8 mouse cellular contexts compared by ENCODE assay signal in the genomic region with DNA sequence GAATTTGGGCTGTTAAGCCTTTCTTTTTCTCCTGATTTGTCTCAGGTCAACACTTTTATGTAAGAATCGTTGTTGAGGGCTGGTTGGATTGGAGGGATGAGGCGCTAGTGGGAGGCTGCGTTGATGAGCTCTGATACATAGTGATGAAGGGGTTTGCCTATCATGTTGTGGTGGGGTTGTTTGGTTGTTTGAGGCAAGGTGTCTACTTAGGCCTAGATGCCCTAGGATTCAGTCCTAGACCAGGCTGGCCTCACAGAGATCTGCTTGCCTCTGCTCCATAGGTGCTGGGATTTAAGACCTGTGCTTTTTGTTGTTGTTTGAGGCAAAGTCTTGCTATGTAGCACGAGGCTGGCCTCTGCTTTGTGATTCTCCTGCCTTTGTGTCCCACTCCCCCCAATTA. TPM values are rescaled to one million over a fixed set of nuclear protein-coding genes. Genes with fewer than 3 reads are reported as not detected.
DNase-seq lines count a peak whose midpoint lies in the region; ATAC-seq and TF ChIP-seq lines count a peak whose summit lies in the region.

No protein-coding gene starts in this region.

- peak overlapping the region; percentile 88; the same call in 1 of the 2 replicates for H3K4me3 ChIP-seq in kidney, embryonic 16.5 days (ENCODE audit: low read length)
- no peak overlapping the region for H3K4me3 ChIP-seq in hindbrain, embryonic 16.5 days (ENCODE audit: low read length)
- peak overlapping the region; percentile 79; the same call in 1 of the 2 replicates for H3K4me3 ChIP-seq in midbrain, postnatal 0 days (ENCODE audit: low read depth, low read length)

- ATAC-seq in kidney, embryonic 16.5 days (ENCODE audit: low FRiP score, low TSS enrichment), result no peak
- no peak for ATAC-seq in hindbrain, embryonic 16.5 days
- no peak for ATAC-seq in midbrain, postnatal 0 days (ENCODE audit: low FRiP score)
- no peak for ATAC-seq in cerebellum, adult (ENCODE audit: insufficient number of reproducible peaks, low FRiP score, low TSS enrichment)

- H3K9me3 ChIP-seq in kidney, embryonic 16.5 days (ENCODE audit: low read length), result no peaks in the 10 kb centered on the region
- H3K9me3 ChIP-seq in hindbrain, embryonic 16.5 days (ENCODE audit: control insufficient read depth, low read length), result no peaks in the 10 kb centered on the region
- H3K9me3 ChIP-seq in midbrain, postnatal 0 days (ENCODE audit: low read length), result no peaks in the 10 kb centered on the region

- peak overlapping the region; percentile 96; the same call in 1 of the 2 replicates for H3K9ac ChIP-seq in kidney, embryonic 16.5 days (replicated peaks; ENCODE audit: low read length)
- no peak overlapping the region for H3K9ac ChIP-seq in hindbrain, embryonic 16.5 days (ENCODE audit: low read depth, low read length)
- H3K9ac ChIP-seq in midbrain, postnatal 0 days (replicated peaks; ENCODE audit: low read length, poor library complexity, severe bottlenecking), result no peak overlapping the region

- no peak for TF ChIP-seq CTCF in midbrain, postnatal 0 days (IDR thresholded peaks at IDR 0.05)

- H3K27me3 ChIP-seq in kidney, embryonic 16.5 days (ENCODE audit: insufficient read depth, low read length), result no peaks in the 10 kb centered on the region
- no peaks in the 10 kb centered on the region for H3K27me3 ChIP-seq in hindbrain, embryonic 16.5 days (replicated peaks; ENCODE audit: control insufficient read depth, insufficient read depth, low read length)
- no peaks in the 10 kb centered on the region for H3K27me3 ChIP-seq in midbrain, postnatal 0 days (ENCODE audit: insufficient read depth, low read length)

- H3K36me3 ChIP-seq in kidney, embryonic 16.5 days (ENCODE audit: insufficient read depth, low read length), result peaks cover 8% of the 10 kb centered on the region; the same call in 1 of the 2 replicates
- no peaks in the 10 kb centered on the region for H3K36me3 ChIP-seq in hindbrain, embryonic 16.5 days (ENCODE audit: control insufficient read depth, insufficient read depth, low read length)
- H3K36me3 ChIP-seq in midbrain, postnatal 0 days (ENCODE audit: insufficient read depth, low read length), result no peaks in the 10 kb centered on the region

- WGBS in kidney, embryonic 16.5 days, result 84% methylated on average over 4 of the region's 4 CpGs
- 70% methylated on average over 4 of the region's 4 CpGs for WGBS in hindbrain, embryonic 16.5 days
- 78% methylated on average over 4 of the region's 4 CpGs for WGBS in midbrain, postnatal 0 days

- H3K27ac ChIP-seq in kidney, embryonic 16.5 days (ENCODE audit: low read length), result no peak overlapping the region
- no peak overlapping the region for H3K27ac ChIP-seq in hindbrain, embryonic 16.5 days (ENCODE audit: low read depth, low read length)
- H3K27ac ChIP-seq in midbrain, postnatal 0 days (ENCODE audit: low read depth, low read length), result no peak overlapping the region

- H3K4me2 ChIP-seq in kidney, embryonic 16.5 days (replicated peaks; ENCODE audit: low read depth, low read length), result peak overlapping the region; percentile 93
- peak overlapping the region; percentile 83 for H3K4me2 ChIP-seq in hindbrain, embryonic 16.5 days (ENCODE audit: low read length)
- peak overlapping the region; percentile 95 for H3K4me2 ChIP-seq in midbrain, postnatal 0 days (ENCODE audit: low read depth, low read length, poor library complexity, severe bottlenecking)

- peaks cover 16% of the 10 kb centered on the region; the same call in 1 of the 2 replicates for H3K4me1 ChIP-seq in kidney, embryonic 16.5 days (ENCODE audit: insufficient read depth, low read length)
- H3K4me1 ChIP-seq in hindbrain, embryonic 16.5 days (ENCODE audit: control insufficient read depth, insufficient read depth, low read depth, low read length), result peaks cover 5% of the 10 kb centered on the region; the same call in 1 of the 2 replicates
- H3K4me1 ChIP-seq in midbrain, postnatal 0 days (ENCODE audit: insufficient read depth, low read length), result no peaks in the 10 kb centered on the region

- no peak for DNase-seq in kidney, adult 18-20 months
- DNase-seq in T-cell, adult 2 months (ENCODE audit: low spot score), result peak; percentile 52
- no peak for DNase-seq in midbrain, postnatal 0 days (ENCODE audit: low spot score)
- no peak for DNase-seq in adrenal gland, adult 8-10 months
- DNase-seq in retina, embryonic 14.5 days (ENCODE audit: low spot score), result no peak

RNA-seq across cellular contexts. Expression of gene Mta3, which starts 1.4 kb away (rescaled TPM):
- 38.0 and 39.6 TPM in 2 replicates for polyA plus RNA-seq in kidney, embryonic 16.5 days (2015; fragmentation: Nextera tagmentation; extraction: Ambion mirVana)
- 29.4 and 34.3 TPM in 2 replicates for polyA plus RNA-seq in hindbrain, embryonic 16.5 days (2015; fragmentation: Nextera tagmentation; extraction: Ambion mirVana)
- total RNA-seq in midbrain, postnatal 0 days (2014; rRNA removed), result 40.3 and 43.6 TPM in 2 replicates
- polyA plus RNA-seq in midbrain, postnatal 0 days (2015; fragmentation: Nextera tagmentation; extraction: Ambion mirVana), result 27.3 and 28.9 TPM in 2 replicates
- 10 to 100 TPM; 66.2 to 96.2 (median 82.9) TPM for total RNA-seq in adrenal gland, adult 8-10 months (2022)
